Mouse (Mus musculus) neural tube, embryonic 15.5 days (tissue): Measurements from ENCODE around the gene Tmem81. TPM values are rescaled to one million over a fixed set of nuclear protein-coding genes. Genes with fewer than 3 reads are reported as not detected.

Source experiments
- ATAC-seq: fragments of 200-750 bp; cut with Nextera tagmentation; 2 replicates; pipeline ENCODE4 v1.8.0; 2017; ENCODE audit warnings: mild to moderate bottlenecking, moderate TSS enrichment, moderate library complexity; ENCODE audit not compliant: low FRiP score
- H3K27ac ChIP-seq: fragments of 300-500 bp; sonication (generic); replicated peaks from 2 replicates; pipeline ENCODE4 v1.5.1; 2015; ENCODE audit warnings: mild to moderate bottlenecking, inconsistent platforms
- H3K27me3 ChIP-seq: fragments of 300-500 bp; sonication (generic); replicated peaks from 2 replicates; pipeline ENCODE4 v1.6.1; 2015; ENCODE audit warnings: inconsistent platforms
- H3K36me3 ChIP-seq: fragments of 300-500 bp; sonication (generic); 2 replicates; pipeline ENCODE4 v1.6.1; 2015; ENCODE audit warnings: inconsistent platforms
- H3K4me1 ChIP-seq: fragments of 300-500 bp; sonication (generic); 2 replicates; pipeline ENCODE4 v1.6.1; 2015; ENCODE audit warnings: inconsistent platforms
- H3K4me2 ChIP-seq: fragments of 300-500 bp; sonication (generic); 2 replicates; pipeline ENCODE4 v1.6.1; 2015; ENCODE audit warnings: inconsistent platforms, mild to moderate bottlenecking, moderate library complexity
- H3K4me3 ChIP-seq: fragments of 300-500 bp; sonication (generic); replicated peaks from 2 replicates; pipeline ENCODE4 v1.5.1; 2015; ENCODE audit warnings: mild to moderate bottlenecking, inconsistent platforms
- H3K9ac ChIP-seq: fragments of 300-500 bp; sonication (generic); replicated peaks from 2 replicates; pipeline ENCODE4 v1.6.1; 2015; ENCODE audit warnings: mild to moderate bottlenecking, inconsistent platforms
- H3K9me3 ChIP-seq: fragments of 300-500 bp; sonication (generic); replicated peaks from 2 replicates; pipeline ENCODE4 v1.6.1; 2016; ENCODE audit warnings: inconsistent platforms
- WGBS: fragments of 180-500 bp; shearing (Covaris S2); methylation state at CpG from one replicate; pipeline ENCODE4 v1.1.7; 2015; ENCODE audit warnings: mixed read lengths; 5-methylcytosine and 5-hydroxymethylcytosine counted together
- polyA plus RNA-seq: library from polyadenylated mRNA; unstranded; fragments of >200 nt; fragmentation: Nextera tagmentation; extraction: Ambion mirVana; gene quantifications from 2 replicates; pipeline ENCODE4 v1.2.1, GENCODE M21; 2015

The Tmem81 gene
- polyA plus RNA-seq, 1 experiment from 2014 or later, result 0.73 TPM

- 86% methylated on average over 2 of the region's 2 CpGs for WGBS
- Histone ChIP-seq H3K4me1 (peaks cover 18% of the 10 kb centered on the region), H3K4me3 (no peak overlapping the region), H3K9me3 (no peaks in the 10 kb centered on the region), H3K4me2 (no peak overlapping the region), H3K9ac (no peak overlapping the region), H3K27ac (no peak overlapping the region), H3K36me3 (peaks cover 1% of the 10 kb centered on the region; the same call in 1 of the 2 replicates), H3K27me3 (no peaks in the 10 kb centered on the region)
- no peak for ATAC-seq
These were observed 24.4 kb upstream of the Tmem81 start for GRCm38 (mm10) chr1:132481619-132482018.

GRCm38 (mm10) chr1:132483234-132483633 lies 22.8 kb upstream of the Tmem81 start:
- H3K4me2 ChIP-seq, result no peak overlapping the region
- WGBS, result 88% methylated on average over 3 of the region's 3 CpGs
- no peaks in the 10 kb centered on the region for H3K27me3 ChIP-seq

GRCm38 (mm10) chr1:132483759-132484158 lies 22.3 kb upstream of the Tmem81 start:
- no peaks in the 10 kb centered on the region for H3K9me3 ChIP-seq
- no peak overlapping the region for H3K27ac ChIP-seq
- peaks cover 6% of the 10 kb centered on the region for H3K4me1 ChIP-seq
- no peaks in the 10 kb centered on the region for H3K27me3 ChIP-seq
- peaks cover 14% of the 10 kb centered on the region for H3K36me3 ChIP-seq
- no peak overlapping the region for H3K4me2 ChIP-seq
- no peak overlapping the region for H3K4me3 ChIP-seq
- no peak overlapping the region for H3K9ac ChIP-seq
- ATAC-seq, result no peak
- 95% methylated on average over 6 of the region's 6 CpGs for WGBS

More at GRCm38 (mm10) chr1:132483234-132483633, 22.8 kb upstream of the Tmem81 start:
- Histone ChIP-seq H3K27ac (no peak overlapping the region), H3K9me3 (no peaks in the 10 kb centered on the region), H3K36me3 (peaks cover 13% of the 10 kb centered on the region), H3K4me3 (no peak overlapping the region), H3K4me1 (peaks cover 12% of the 10 kb centered on the region), H3K9ac (no peak overlapping the region)
- no peak for ATAC-seq

- Histone ChIP-seq H3K4me3 (no peak overlapping the region), H3K9ac (no peak overlapping the region), H3K27ac (no peak overlapping the region), H3K4me2 (no peak overlapping the region), H3K27me3 (no peaks in the 10 kb centered on the region), H3K36me3 (peaks cover 79% of the 10 kb centered on the region), H3K9me3 (no peaks in the 10 kb centered on the region), H3K4me1 (no peaks in the 10 kb centered on the region)
- 86% methylated on average over 2 of the region's 2 CpGs for WGBS
- no peak for ATAC-seq
These were observed 5.5 kb upstream of the Tmem81 start for GRCm38 (mm10) chr1:132500535-132500934.

- Histone ChIP-seq H3K36me3 (peaks cover 65% of the 10 kb centered on the region), H3K9me3 (no peaks in the 10 kb centered on the region), H3K4me2 (no peak overlapping the region), H3K4me3 (no peak overlapping the region), H3K27ac (no peak overlapping the region), H3K9ac (no peak overlapping the region), H3K4me1 (0 out of 2 replicates have a peak, but pooled peaks cover 2% of the 10 kb centered on the region), H3K27me3 (no peaks in the 10 kb centered on the region)
- ATAC-seq, result no peak
- 73% methylated on average over 5 of the region's 5 CpGs for WGBS
These were observed 875 bp upstream of the Tmem81 start for GRCm38 (mm10) chr1:132505155-132505554.

GRCm38 (mm10) chr1:132506656-132507055 lies 626 bp downstream of the Tmem81 start:
- H3K27ac ChIP-seq, result no peak overlapping the region
- no peak overlapping the region for H3K4me3 ChIP-seq
- no peak for ATAC-seq
- WGBS, result 93% methylated on average over 7 of the region's 7 CpGs
- peaks cover 51% of the 10 kb centered on the region for H3K36me3 ChIP-seq
- H3K9ac ChIP-seq, result no peak overlapping the region
- H3K27me3 ChIP-seq, result no peaks in the 10 kb centered on the region
- no peaks in the 10 kb centered on the region for H3K9me3 ChIP-seq
- H3K4me2 ChIP-seq, result no peak overlapping the region
- peaks cover 5% of the 10 kb centered on the region; the same call in 1 of the 2 replicates for H3K4me1 ChIP-seq

GRCm38 (mm10) chr1:132509771-132510170 lies 3.7 kb downstream of the Tmem81 start:
- peaks cover 32% of the 10 kb centered on the region for H3K36me3 ChIP-seq
- H3K9me3 ChIP-seq, result no peaks in the 10 kb centered on the region
- no peak for ATAC-seq
- no peak overlapping the region for H3K4me2 ChIP-seq
- H3K4me1 ChIP-seq, result peaks cover 8% of the 10 kb centered on the region; the same call in 1 of the 2 replicates
- H3K9ac ChIP-seq, result no peak overlapping the region
- no peak overlapping the region for H3K4me3 ChIP-seq
- WGBS, result 87% methylated on average over 5 of the region's 5 CpGs
- H3K27me3 ChIP-seq, result no peaks in the 10 kb centered on the region
- no peak overlapping the region for H3K27ac ChIP-seq

- H3K27me3 ChIP-seq, result no peaks in the 10 kb centered on the region
- no peak overlapping the region for H3K4me3 ChIP-seq
- H3K4me1 ChIP-seq, result peaks cover 8% of the 10 kb centered on the region; the same call in 1 of the 2 replicates
- no peak overlapping the region for H3K9ac ChIP-seq
- H3K4me2 ChIP-seq, result no peak overlapping the region
- peaks cover 32% of the 10 kb centered on the region for H3K36me3 ChIP-seq
- H3K9me3 ChIP-seq, result no peaks in the 10 kb centered on the region
- peak overlapping the region; percentile 19; the same call in 1 of the 2 replicates for H3K27ac ChIP-seq
- no peak for ATAC-seq
- WGBS, result 47% methylated on average over 8 of the region's 8 CpGs
These were observed 5.5 kb downstream of the Tmem81 start for GRCm38 (mm10) chr1:132511521-132511920.

- 66% methylated on average over 8 of the region's 8 CpGs for WGBS
- ATAC-seq, result no peak
- no peak overlapping the region for H3K27ac ChIP-seq
These were observed 6.1 kb downstream of the Tmem81 start for GRCm38 (mm10) chr1:132512106-132512505.

GRCm38 (mm10) chr1:132515339-132515738 lies 9.3 kb downstream of the Tmem81 start:
- Histone ChIP-seq H3K4me2 (no peak overlapping the region), H3K9me3 (no peaks in the 10 kb centered on the region), H3K9ac (no peak overlapping the region), H3K4me3 (no peak overlapping the region), H3K36me3 (peaks cover 45% of the 10 kb centered on the region), H3K27ac (no peak overlapping the region), H3K27me3 (no peaks in the 10 kb centered on the region), H3K4me1 (peaks cover 6% of the 10 kb centered on the region; the same call in 1 of the 2 replicates)
- no peak for ATAC-seq
- WGBS, result 93% methylated on average over 12 of the region's 12 CpGs

More at GRCm38 (mm10) chr1:132512106-132512505, 6.1 kb downstream of the Tmem81 start:
- no peak overlapping the region for H3K9ac ChIP-seq
- no peaks in the 10 kb centered on the region for H3K27me3 ChIP-seq
- H3K4me1 ChIP-seq, result peaks cover 8% of the 10 kb centered on the region; the same call in 1 of the 2 replicates
- no peak overlapping the region for H3K4me2 ChIP-seq
- H3K4me3 ChIP-seq, result no peak overlapping the region
- no peaks in the 10 kb centered on the region for H3K9me3 ChIP-seq
- peaks cover 32% of the 10 kb centered on the region for H3K36me3 ChIP-seq

GRCm38 (mm10) chr1:132516776-132517175 lies 10.7 kb downstream of the Tmem81 start:
- no peak for ATAC-seq

GRCm38 (mm10) chr1:132518621-132519020 lies 12.6 kb downstream of the Tmem81 start:
- H3K4me1 ChIP-seq, result no peaks in the 10 kb centered on the region
- H3K9ac ChIP-seq, result no peak overlapping the region
- H3K4me2 ChIP-seq, result no peak overlapping the region
- 83% methylated on average over 18 of the region's 18 CpGs for WGBS
- H3K9me3 ChIP-seq, result no peaks in the 10 kb centered on the region
- no peak for ATAC-seq
- no peak overlapping the region for H3K27ac ChIP-seq
- peaks cover 56% of the 10 kb centered on the region for H3K36me3 ChIP-seq
- no peak overlapping the region for H3K4me3 ChIP-seq
- no peaks in the 10 kb centered on the region for H3K27me3 ChIP-seq

More at GRCm38 (mm10) chr1:132516776-132517175, 10.7 kb downstream of the Tmem81 start:
- Histone ChIP-seq H3K9ac (no peak overlapping the region), H3K27ac (no peak overlapping the region), H3K9me3 (no peaks in the 10 kb centered on the region), H3K4me3 (no peak overlapping the region), H3K36me3 (peaks cover 46% of the 10 kb centered on the region), H3K27me3 (no peaks in the 10 kb centered on the region), H3K4me2 (no peak overlapping the region), H3K4me1 (peaks cover 2% of the 10 kb centered on the region; the same call in 1 of the 2 replicates)
- 93% methylated on average over 11 of the region's 11 CpGs for WGBS
